Mouse (Mus musculus) kidney, postnatal 10 days (tissue): ENCODE results near the gene Sf3b4.
A peak's percentile ranks its signal among the peaks of the same experiment; 100 is the strongest.
"Not testable (repeated sequence)": the region's sequence is repeated elsewhere in the genome, so short reads cannot be mapped to it uniquely, and the experiment has no call there.

Experiments
- DNase-seq: peaks from one replicate; pipeline ENCODE4 v3.0.0; 2021; ENCODE audit warnings: mixed read lengths

Sf3b4 gene

GRCm38 (mm10) chr3:96220131-96220764, 48.1 kb downstream of the Sf3b4 start:
- not testable (repeated sequence) for DNase-seq

GRCm38 (mm10) chr3:96220765-96221639, 48.9 kb downstream of the Sf3b4 start, which contains the start of the genes Hist2h2ac and Hist2h2be:
TSS of gene Hist2h2ac (minus strand) at chr3:96220880.
TSS of gene Hist2h2be (plus strand) at chr3:96221119.
- DNase-seq, result peak; percentile 84

DNA sequence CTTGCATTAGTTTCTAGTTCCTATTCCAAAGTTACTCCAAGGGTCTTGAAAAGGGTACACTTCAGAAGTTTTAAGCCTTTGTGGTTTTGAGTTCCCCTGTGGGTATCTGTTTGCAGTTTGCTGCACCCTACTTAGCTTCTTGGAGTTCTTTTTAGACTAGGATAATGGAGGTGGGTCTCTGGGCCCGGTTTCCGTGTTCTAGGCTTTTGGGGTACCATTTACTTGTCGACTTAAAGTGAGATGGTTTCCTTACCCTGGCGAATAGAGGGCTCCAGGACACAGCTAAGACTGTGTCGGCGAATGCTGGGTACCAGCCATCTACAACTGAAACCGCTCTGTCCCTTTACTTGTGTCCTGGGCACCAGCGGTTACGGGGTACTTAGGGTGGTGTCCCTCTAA, 49.5 kb downstream of the Sf3b4 start:
- no peak for DNase-seq

DNA sequence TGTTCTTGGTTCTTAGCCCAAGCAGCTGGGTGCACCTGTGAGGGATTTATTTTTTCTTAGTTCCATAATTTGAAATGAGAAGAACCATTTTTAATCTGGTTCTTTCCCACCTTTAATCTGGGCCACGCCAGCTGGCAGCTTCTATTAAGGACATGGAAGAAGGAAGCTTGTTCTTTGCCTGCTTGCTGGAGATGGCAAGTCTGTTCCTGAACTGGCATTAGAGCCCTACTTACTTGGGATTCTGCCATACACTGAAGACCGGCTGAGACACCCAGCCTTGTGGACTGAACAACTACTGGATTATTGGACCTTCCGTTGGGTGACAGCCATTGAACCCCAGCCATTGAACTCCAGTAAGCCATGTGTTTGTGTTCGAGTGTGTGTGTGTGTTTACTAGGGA, 50.6 kb downstream of the Sf3b4 start:
- DNase-seq, result no peak

DNA sequence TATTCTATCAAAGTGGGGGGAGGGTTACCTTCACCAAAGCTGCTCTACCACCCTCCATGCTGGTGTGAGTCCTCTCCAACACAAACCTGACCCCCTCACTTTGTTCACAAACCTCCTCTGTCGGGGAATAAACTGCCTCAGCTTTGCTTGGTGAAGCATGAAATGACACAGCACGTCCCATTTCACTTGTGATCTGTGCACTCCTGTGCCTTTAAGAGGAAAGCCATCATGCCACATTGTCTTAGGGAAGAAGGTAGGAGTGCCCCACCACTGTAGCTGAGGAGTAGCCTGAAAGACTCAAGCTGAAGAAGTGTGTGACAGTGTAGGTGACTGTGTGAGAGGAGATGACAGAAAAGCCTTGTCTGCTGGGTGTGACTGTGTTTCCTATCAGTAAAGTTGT, 53.3 kb downstream of the Sf3b4 start:
- no peak for DNase-seq
